Mouse (Mus musculus) granulocyte monocyte progenitor cell, adult 5-6 weeks (primary cell): ENCODE data around the gene Adgrd1. TPM values are rescaled to one million over a fixed set of nuclear protein-coding genes. Genes with fewer than 3 reads are reported as not detected.
A peak's percentile ranks its signal among the peaks of the same experiment; 100 is the strongest.

ENCODE experiments used
- ATAC-seq: replicated peaks from 2 replicates; pipeline ENCODE4 v1.8.0; 2016; ENCODE audit warnings: mild to moderate bottlenecking, moderate TSS enrichment, inconsistent platforms; ENCODE audit not compliant: poor library complexity, severe bottlenecking
- total RNA-seq, 2 experiments: library from RNA; stranded (forward) in 1 of 2; stranded (reverse) in 1 of 2; fragments of 200-712, 200-1000 nt in 1 of 2; fragments of >200 nt in 1 of 2; fragmentation: Nextera tagmentation in 1 of 2; gene quantifications; 2 replicates each; pipeline ENCODE4 v1.2.3; 2014 to 2017

The Adgrd1 gene
- total RNA-seq, 2 experiments from 2014 or later, result 0.62 TPM; not detected in 1

DNA sequence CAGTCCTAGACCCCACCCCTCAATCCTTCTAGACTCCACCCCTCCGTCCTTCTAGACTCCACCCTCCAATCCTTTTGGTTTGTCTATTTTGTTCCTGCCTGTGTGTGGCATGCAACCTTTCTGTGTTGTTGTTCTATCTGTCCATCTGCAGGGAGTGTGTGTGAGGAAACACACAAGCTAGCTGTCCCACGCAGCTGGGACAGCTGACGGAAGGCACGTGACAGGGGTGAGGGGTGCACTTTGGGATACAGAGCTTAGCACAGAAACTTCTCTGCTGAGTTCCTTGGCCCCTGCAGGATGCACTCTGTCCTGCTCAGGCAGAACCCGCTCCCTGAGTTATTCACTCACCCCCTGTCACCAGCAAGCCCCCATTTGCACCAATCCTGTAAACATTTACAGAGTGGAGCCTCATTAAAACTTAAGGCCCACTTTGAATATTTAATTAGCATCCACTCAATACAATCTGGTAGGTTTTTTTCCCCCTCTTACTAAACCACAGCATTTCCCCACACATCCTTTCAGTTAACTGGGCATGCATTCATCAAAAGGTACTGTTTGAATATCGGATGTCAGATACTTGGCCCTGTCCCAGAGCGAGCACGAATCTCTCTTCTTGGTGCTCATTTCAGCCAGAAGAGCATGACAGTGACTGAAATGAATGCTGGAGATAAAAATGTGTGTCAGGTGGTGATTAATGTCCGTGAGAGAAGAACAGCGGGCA is 4.0 kb upstream of the Adgrd1 start:
- ATAC-seq, result peak; percentile 79

DNA sequence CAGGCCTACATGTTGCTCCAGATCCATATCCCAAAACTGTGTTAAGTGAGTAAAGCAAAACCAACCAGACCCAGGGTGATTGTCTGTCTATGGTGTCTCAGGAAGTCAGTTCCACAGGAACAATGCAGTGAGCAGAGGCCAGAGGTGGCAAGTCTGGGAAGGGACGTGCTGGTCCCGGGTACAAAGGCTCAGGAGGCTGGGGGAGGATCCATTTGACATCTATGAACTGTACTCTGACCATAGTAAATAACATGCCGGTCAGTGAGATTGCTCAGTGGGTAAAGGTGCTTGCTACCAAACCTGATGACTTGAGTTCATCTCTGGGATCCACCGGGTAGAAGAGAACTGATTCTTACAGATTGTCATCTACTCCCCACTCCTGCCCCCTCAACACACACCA is 3.4 kb upstream of the Adgrd1 start:
- no peak for ATAC-seq

DNA sequence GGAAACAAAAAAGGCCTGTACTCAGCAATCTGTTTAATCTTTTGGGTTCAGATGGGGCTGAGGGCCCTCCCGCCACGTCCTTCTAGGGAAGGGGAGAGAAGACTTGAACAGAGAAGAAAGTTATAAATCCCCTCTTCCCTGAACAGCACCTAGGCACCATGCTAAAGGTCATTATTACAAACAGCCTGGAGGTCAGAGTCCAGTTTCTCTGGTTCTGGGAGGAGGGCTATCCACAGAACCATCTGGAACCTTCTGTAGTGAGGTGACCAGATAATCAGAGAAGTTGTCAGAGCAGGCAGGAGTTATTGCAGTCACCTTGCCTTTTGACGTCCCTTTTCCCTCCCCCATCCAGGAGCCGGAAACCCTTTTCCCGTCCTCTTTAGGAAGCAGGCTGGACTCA is 2.3 kb upstream of the Adgrd1 start:
- ATAC-seq, result no peak

DNA sequence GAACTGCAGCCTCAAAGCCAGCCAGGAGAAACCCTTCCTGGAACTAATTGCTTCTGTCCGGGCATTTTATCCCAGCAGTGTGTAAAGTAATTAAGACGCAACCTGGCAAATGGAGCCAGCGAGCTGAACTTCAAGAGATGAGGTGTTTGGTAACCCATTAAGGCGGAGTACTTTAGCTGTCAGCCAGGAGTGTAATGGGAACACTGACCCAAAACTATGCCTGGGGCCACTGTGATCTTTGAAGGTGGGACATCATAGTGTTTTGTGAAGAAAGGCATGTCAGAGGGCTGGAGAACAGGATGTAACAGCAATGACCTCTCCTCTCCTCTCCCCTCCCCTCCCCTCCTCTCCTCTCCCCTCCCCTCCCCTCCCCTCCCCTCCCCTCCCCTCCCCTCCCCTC is 7.5 kb downstream of the Adgrd1 start:
- no peak for ATAC-seq

DNA sequence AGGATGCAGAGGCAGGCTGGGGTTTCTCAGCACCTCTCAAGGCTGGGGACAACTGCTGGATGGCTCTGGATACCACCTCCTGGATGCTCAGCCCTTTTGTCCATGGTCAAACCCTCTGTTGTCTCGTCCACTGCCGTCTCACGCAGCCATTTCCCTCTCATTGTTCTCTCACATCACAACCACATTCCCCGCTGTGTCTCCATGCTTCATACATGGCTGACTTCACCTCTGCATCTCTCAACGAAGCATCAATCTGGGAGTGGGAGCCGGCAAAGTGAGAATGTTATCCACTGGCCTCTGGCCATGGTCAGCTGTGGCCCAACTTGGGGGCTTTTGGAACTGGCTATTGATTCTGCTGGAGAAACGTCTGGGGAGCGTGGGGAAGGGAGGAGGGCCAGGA is 15.2 kb downstream of the Adgrd1 start:
- no peak for ATAC-seq

DNA sequence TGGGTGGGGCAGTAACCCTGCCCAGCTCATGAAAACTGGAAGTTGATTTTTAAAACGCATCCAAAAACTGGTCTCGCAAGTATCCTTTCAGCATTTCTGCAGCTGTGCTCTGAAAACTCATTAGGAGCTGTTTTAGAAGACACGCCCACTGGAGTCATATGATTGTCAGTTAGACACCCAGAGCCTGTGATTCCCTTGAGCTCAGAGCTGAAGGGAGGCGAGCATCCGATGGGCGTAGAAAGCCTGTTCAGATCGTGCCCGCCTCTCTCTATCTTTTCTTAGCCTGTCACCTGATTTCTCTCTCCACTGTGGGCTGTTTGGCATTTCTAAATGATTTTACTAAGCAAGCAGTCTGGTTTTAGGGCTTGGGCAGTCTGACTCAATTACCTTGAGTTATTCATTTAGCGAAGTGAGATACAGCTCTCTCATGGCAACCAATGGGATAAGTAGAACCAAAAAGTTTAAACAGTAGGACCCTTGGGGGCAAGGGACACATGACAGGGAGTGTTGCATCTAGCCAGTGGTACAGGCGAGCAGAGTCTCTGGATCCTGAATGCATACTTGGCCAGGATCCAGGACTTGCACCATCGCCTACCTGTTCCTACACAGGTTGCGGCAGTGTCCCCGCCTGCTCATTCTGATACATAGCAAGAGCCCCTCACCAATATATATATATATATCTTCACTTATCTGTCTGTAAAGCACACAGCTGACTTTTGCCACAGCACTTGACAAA is 17.4 kb downstream of the Adgrd1 start:
- no peak for ATAC-seq

DNA sequence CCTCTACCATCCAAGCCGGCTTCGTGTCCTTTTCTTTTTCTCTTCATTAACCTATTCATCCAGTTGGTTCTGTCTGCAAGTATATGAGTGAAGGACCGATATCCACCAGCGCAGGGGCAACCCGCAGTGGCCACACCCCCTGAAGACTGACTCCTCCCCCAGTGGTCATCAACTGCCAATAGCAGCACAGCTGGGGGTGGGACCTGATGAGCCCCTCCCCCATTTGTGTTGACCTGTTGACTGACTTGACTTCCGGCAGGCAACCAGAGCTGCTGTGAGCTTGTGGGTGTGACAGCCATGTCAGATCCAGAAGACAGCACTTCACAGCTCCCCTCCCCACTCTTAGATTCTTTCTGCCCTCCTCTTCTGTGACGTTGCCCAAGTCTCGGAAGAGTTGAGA is 19.7 kb downstream of the Adgrd1 start:
- ATAC-seq, result no peak

DNA sequence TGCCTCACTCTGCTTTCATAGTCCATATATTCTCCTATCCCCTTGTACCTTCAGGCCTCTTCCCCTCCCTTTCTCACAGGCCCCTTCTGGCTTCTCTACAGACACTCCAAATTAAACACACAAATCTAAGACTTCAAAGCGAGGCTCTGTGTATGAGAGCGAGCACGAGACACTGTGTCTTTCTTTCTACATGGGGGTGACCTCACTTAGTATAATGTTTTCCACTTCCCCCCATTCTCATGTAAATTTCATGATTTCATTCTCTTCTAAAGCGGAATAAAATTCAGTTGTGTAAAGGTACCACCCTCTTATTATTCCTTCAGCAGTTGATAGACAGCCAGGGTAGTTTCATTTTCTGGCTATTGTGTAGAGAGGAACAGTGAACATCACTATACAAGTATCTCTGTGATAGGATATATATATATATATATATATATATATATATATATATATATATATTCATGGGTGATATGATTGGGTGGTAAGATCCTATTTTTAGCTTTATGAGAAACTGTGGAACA is 21.1 kb downstream of the Adgrd1 start:
- no peak for ATAC-seq

DNA sequence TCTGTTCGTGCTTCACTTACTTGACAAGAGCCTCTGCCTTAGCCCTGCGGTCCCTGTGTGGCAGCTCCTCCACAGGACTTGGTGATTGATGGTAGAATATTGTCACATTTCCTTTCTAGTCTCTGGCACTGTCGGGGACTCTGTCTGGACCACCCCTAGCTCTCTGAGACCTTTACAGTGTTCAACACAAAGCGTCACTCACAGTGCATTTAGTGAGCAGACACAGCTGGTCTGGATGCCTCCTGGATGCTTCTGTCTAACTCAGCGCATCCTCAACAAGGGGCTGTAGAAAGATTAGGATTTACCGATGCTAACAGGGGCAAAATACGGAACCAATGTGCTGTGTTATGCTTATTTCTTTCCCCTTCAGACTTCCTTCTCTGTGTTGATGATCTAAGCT is 22.0 kb downstream of the Adgrd1 start:
- no peak for ATAC-seq

DNA sequence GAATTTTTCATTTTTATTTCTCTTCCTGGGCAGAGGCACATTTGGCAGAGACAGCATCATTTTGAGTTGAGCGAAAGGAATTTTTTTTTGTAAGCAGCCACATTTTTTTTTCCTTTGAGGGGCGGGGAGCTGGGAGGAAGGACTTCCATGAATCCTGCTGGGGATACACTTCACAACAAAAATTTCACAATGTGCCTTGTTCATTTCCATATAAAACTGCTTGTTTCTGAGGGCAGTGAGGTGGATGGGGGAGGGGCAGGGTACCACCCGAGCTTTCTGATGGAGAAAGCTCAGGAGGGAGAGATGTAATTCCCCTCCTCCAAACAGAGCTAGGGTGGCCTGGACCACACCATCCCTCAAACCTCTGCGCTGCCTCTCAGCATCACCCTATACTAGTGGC is 22.6 kb downstream of the Adgrd1 start:
- ATAC-seq, result no peak

DNA sequence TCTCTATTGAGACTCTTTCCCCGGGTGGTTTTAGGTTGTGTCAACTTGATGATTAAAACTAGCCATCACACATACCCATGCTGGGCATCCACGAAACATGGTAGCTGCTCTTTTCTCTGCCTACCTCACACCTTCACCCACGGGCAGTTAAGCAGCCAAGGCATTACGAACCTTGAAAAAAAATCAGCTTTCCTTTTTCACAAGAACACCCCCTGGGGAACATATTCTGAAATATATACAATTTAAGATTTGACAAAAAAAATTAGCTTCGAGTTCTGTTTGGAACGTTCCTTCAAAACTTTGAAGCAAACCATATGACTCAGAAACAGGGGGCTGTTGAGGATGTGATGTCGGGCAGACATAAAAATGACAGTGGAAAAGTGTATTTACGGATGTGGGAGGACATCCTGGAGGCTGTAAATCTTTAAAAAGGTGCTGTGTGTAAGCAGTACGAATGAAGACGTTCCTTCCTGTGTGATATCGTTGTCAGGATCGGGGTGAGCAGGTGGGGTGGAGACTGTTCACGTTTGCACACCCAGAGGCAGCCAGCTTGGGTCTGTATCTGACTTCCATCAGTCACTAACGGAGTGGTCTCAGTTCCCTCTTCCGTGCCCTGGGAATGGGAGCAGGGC is 25.2 kb downstream of the Adgrd1 start:
- ATAC-seq, result no peak

DNA sequence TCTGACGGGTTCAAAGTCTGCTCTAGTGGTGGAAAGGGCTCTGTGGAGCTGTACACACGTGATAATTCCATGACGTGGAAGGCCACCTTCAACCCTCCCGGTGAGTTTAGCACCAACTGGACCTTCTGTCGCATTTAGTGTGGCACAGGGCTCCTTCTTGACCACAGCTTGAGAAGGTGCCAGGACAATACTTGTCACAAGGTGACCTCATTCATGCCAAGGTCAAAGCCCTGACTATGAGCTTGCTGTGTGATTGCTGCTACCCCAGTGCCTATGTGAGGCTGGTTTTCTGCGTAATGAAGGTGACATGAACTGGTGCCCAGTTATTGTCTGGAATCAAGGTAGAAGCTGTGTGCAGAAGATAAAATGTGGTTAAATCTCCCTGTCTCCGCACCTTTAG is 25.9 kb downstream of the Adgrd1 start:
- no peak for ATAC-seq

DNA sequence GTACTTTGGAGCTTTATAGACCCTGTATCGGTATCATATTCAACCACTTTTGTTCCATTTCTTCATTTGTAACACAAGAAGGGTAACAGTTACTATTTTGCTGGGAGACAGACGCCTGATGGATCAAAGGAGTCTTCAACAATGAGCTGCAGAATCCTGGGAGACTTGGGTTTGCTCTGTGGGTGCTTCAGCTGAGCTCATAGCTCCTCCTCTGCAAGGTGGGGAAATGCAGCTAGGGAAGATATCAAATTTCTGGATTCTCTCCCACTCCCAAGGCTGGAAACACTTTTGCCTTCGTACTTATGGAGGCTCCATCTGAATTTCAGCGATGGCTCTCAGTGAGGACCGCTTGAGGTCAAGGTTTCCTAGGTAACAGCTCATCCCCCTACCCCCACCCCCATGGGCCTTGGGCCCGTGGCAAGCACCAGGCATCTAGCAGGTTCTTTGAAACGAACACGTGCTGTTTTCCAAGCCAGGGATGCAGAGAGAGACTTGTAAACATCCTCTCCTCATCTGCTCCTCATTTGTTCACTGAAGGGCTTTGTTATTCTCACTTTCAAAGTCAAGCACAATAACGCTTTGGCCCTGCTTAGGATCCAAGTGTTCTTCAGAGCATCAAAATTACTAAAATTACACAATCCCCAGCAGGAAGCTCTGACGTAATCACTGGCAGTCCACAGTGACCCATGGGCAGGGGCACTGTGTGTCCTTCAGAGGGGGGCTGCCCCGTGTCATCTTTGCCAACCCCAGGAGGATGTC is 27.7 kb downstream of the Adgrd1 start:
- peak; percentile 82 for ATAC-seq

DNA sequence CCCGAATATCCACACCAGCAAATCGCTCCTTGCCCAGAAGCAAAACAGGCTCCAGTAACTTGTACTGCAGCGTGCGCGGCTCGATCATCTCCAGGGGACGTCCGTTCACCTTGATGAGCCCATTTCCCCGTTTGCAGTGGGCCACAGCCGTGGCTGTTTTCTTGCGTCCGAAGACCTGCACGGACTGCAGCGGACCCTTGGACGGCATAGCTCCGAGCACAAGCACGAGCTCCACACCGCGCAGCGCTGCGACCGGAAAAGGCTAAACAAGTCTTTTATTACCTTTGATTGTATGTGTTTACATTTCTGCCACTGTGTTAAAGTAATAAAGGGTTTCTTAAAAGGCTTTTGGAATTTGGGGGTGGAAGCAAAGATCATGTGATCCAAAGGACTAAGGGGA is 31.8 kb downstream of the Adgrd1 start:
- peak; percentile 64 for ATAC-seq

DNA sequence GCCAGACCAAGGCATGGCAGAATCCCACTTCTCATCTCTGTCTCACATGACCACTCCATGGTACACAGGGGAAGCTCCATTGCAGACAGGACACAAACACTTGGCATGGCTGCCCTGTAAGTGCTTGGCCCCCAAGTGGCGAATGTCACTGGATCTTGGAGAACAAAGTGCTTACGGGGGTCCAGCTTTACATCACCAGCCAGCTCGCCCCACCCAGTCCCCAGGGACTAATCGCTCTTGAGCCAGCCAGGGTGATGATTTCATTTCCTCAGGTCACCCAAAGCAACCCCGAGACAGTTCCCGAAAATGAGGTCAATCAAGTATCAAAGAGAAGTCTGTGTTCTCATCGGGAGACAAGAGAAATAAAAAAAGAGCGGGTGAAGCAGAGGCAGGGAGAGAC is 33.8 kb downstream of the Adgrd1 start:
- ATAC-seq, result no peak

DNA sequence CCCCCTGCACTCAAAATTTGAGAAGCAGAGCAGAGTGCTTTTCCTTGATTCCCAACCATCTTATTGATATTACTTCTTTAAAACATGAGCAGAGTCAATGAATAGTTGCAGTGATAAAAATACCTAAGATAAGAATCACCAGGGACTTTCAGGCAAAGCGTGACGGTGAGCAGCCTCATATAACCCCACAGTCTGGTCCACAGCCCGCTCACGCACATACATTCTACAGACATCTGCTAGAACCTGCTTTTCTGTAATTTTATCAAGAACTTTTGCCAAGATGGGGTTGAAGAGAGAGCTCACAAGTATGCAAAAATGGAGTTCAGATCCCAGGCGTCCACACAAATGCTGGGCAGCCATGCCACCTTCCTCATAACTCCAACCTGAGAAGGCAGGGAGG is 40.9 kb downstream of the Adgrd1 start:
- ATAC-seq, result no peak

DNA sequence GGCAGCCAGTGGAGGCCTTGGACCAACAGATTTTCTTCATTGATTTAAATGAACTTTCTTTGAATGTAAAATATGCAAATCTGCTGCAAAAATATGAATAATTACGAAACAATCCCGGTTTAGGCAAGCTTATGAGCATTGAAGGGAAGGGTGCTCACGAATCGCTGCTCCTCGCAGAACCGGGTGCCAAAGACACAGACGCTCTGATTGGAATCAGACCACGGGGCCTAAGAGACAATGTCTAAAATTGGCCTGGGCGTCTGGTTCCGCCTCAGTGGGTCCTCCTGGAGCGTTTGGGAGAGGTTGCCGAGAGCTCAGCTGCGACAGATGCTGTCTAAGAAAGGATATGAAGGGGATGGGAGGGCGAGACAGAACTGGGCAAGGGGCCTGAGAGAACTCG is 42.0 kb downstream of the Adgrd1 start:
- ATAC-seq, result no peak

DNA sequence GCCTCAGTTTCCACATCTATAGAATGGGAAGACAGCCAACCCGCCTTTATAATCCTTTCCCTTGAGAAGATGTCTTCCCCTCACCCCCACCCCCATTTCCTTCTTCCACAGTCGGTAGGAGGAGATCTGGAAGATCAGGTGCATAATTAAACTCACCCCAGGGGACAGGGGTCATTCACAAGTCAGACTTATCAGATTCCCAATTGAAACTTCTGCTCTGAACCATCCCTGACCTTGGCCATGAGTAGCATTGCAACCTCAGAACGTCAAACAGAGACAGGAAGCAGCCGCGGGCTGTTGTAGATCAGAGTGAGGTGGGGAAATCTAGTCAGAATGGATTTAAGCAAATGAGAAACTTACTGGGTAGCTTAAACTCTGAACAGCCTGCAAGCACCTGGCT is 46.3 kb downstream of the Adgrd1 start:
- ATAC-seq, result no peak

DNA sequence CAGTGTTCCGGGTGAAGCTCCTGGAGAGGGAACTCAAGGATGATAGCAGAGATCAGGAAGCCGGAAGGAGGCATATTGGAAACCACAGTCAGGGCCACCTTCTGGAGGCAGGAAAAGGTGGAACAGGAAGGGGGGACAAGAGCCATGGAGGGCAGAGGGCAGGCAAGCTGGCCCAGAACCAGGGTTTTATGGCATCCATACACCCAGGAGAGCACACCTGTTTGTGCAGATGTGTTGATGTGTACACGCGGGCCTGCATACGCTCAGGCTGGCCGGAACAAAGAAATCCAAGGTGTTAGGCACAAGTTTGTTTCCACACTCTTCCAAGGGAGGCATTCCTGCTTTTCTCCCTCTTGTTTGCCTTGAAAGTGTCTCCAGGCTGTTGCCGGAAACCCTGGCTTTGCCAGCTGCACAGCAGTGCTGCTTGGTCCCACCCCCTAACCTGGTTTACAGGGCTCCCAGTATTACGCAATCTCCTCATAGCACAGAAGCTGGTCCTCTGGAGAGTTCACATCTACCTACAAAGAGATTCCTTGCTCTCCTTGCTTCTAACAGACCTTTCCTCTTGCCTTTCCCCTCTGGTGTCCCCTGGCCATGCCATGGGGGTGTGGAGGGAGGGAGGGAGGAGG is 48.9 kb downstream of the Adgrd1 start:
- ATAC-seq, result peak; percentile 52

DNA sequence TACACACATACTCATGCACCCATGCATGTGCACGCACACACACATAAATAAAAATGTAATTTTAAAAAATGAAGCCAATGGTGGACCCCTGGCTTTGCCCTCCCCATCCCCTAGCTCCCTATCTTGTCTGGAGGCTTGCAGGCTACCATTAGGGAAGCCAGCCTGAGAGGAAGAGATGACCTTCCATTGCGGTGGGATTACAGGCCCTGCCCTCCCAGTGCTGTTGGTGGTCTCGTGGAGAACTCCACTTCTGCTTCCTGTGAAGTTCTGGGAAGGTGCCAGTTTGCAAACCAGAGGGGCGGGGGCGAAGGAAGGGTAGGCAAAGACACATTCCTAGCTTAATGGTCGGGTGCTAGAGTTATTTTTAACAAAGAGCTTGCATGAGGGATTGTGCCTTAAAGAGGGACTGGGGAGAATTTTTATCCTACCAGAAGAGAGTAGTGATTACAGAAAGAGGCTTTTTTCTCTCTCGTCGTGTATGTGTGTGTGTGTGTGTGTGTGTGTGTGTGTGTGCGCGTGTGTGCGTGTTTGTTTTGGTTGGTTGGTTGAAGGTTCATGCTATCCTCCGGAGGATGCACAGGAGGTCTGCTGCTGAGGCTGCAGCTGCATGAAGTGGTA is 50.5 kb downstream of the Adgrd1 start:
- peak; percentile 73 for ATAC-seq
